Mouse (Mus musculus): Measurements from ENCODE around the gene Slamf8. TPM values are rescaled to one million over a fixed set of nuclear protein-coding genes. Genes with fewer than 3 reads are reported as not detected.

The Slamf8 gene
- polyA plus RNA-seq, 1 experiment = 0.08 TPM

GRCm38 (mm10) chr1:172552623-172553022 is 37.7 kb downstream of the Slamf8 start:
- no peak for TF ChIP-seq CTCF (IDR thresholded peaks at IDR 0.05; ENCODE audit: borderline replicate concordance, extremely low read depth, insufficient read depth, insufficient read length)
- TF ChIP-seq POLR2A (IDR thresholded peaks at IDR 0.05; ENCODE audit: borderline replicate concordance, extremely low read depth, insufficient read depth, insufficient read length, poor library complexity, severe bottlenecking) = no peak
- no peak for DNase-seq (ENCODE audit: low read depth)

DNA sequence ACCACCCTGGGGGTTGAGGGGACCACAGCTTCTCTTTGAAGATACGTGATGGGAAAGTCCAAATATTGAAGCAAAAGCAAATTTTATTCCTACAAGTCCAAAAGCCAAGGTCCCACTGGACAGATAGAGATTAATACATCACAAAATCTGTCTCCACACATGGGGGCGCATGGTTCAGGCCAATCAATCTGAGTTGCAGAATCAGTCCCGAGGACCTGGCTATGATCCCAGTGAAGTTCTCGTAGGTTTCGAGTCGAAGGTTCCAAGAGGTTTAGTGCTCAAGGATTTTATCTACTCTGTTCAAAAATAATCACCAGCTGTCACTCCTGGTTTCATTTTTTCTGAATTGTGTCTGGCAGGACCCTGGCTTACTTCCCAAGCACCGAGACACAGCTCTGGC is 39.4 kb downstream of the Slamf8 start:
- DNase-seq (ENCODE audit: low read depth) = peak; percentile 28
- no peak for TF ChIP-seq CTCF (IDR thresholded peaks at IDR 0.05; ENCODE audit: borderline replicate concordance, extremely low read depth, insufficient read depth, insufficient read length)
- no peak for TF ChIP-seq POLR2A (IDR thresholded peaks at IDR 0.05; ENCODE audit: borderline replicate concordance, extremely low read depth, insufficient read depth, insufficient read length, poor library complexity, severe bottlenecking)

DNA sequence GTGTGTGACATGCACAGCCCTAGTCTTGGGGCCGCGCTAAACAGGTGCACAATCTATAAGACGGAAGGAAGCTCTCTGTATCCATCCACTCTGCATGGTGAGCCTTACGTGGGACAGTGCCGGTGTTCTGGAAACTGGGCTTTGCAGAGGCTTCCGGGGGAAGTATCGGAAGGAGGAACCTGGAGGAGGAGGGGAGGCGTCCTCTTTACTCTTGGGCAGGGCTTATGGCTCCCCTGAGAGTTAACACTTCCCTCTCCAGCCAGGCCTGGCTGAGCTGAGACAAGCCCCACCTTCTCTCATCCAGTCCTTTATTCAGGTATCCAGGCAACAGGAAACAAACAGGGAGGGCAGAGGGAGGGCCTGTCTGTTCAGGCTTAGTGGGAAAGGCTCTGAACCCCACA is 39.8 kb downstream of the Slamf8 start:
- DNase-seq (ENCODE audit: low read depth) = peak; percentile 91
- TF ChIP-seq POLR2A (IDR thresholded peaks at IDR 0.05; ENCODE audit: borderline replicate concordance, extremely low read depth, insufficient read depth, insufficient read length, poor library complexity, severe bottlenecking) (no peak), CTCF (IDR thresholded peaks at IDR 0.05; ENCODE audit: borderline replicate concordance, extremely low read depth, insufficient read depth, insufficient read length) (no peak)

- TF ChIP-seq POLR2A (IDR thresholded peaks at IDR 0.05; ENCODE audit: borderline replicate concordance, extremely low read depth, insufficient read depth, insufficient read length, poor library complexity, severe bottlenecking) = no peak
- TF ChIP-seq CTCF (IDR thresholded peaks at IDR 0.05; ENCODE audit: borderline replicate concordance, extremely low read depth, insufficient read depth, insufficient read length) = no peak
- no peak for DNase-seq (ENCODE audit: low read depth)
These were observed 40.7 kb downstream of the Slamf8 start for GRCm38 (mm10) chr1:172549717-172550116.

- no peak for DNase-seq (ENCODE audit: low read depth)
- no peak for TF ChIP-seq POLR2A (IDR thresholded peaks at IDR 0.05; ENCODE audit: borderline replicate concordance, extremely low read depth, insufficient read depth, insufficient read length, poor library complexity, severe bottlenecking)
- no peak for TF ChIP-seq CTCF (IDR thresholded peaks at IDR 0.05; ENCODE audit: borderline replicate concordance, extremely low read depth, insufficient read depth, insufficient read length)
These were observed 41.1 kb downstream of the Slamf8 start for GRCm38 (mm10) chr1:172549314-172549713.

DNA sequence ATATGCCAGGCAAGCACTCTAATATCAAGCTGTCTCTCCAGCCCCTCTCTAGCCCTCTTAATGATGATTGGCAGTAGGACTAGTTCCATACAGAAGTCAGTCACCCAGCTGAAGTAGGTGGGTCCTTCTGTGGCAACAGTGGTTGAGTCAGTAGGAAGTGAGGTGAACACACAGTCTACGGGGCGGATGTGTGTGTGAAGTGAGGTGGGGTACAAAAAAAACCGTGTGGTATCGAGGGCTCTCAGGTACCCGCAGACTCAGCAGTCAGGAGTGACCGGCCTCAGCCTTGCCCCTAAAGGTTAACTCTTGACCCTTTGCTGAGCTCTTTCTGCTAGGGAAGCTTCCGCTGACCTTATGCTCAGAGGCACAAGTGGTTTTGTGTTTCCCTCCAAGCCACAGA is 41.9 kb downstream of the Slamf8 start:
- no peak for TF ChIP-seq POLR2A (IDR thresholded peaks at IDR 0.05; ENCODE audit: borderline replicate concordance, extremely low read depth, insufficient read depth, insufficient read length, poor library complexity, severe bottlenecking)
- TF ChIP-seq CTCF (IDR thresholded peaks at IDR 0.05; ENCODE audit: borderline replicate concordance, extremely low read depth, insufficient read depth, insufficient read length) = no peak
- DNase-seq (ENCODE audit: low read depth) = no peak

GRCm38 (mm10) chr1:172546062-172546461 is 44.3 kb downstream of the Slamf8 start:
- TF ChIP-seq CTCF (IDR thresholded peaks at IDR 0.05; ENCODE audit: borderline replicate concordance, extremely low read depth, insufficient read depth, insufficient read length) (no peak), POLR2A (IDR thresholded peaks at IDR 0.05; ENCODE audit: borderline replicate concordance, extremely low read depth, insufficient read depth, insufficient read length, poor library complexity, severe bottlenecking) (no peak)
- DNase-seq (ENCODE audit: low read depth) = no peak

GRCm38 (mm10) chr1:172540283-172540820 is 50.0 kb downstream of the Slamf8 start:
- no peak for TF ChIP-seq POLR2A (IDR thresholded peaks at IDR 0.05; ENCODE audit: borderline replicate concordance, extremely low read depth, insufficient read depth, insufficient read length, poor library complexity, severe bottlenecking)
- TF ChIP-seq CTCF (IDR thresholded peaks at IDR 0.05; ENCODE audit: borderline replicate concordance, extremely low read depth, insufficient read depth, insufficient read length) = no peak
- DNase-seq (ENCODE audit: low read depth) = peak; percentile 44

- peak; percentile 55 for DNase-seq (ENCODE audit: low read depth)
- TF ChIP-seq CTCF (IDR thresholded peaks at IDR 0.05; ENCODE audit: borderline replicate concordance, extremely low read depth, insufficient read depth, insufficient read length) = no peak
- TF ChIP-seq POLR2A (IDR thresholded peaks at IDR 0.05; ENCODE audit: borderline replicate concordance, extremely low read depth, insufficient read depth, insufficient read length, poor library complexity, severe bottlenecking) = no peak
These were observed 50.5 kb downstream of the Slamf8 start for GRCm38 (mm10) chr1:172539827-172540226.

- no peak for DNase-seq (ENCODE audit: low read depth)
- TF ChIP-seq POLR2A (IDR thresholded peaks at IDR 0.05; ENCODE audit: borderline replicate concordance, extremely low read depth, insufficient read depth, insufficient read length, poor library complexity, severe bottlenecking) (no peak), CTCF (IDR thresholded peaks at IDR 0.05; ENCODE audit: borderline replicate concordance, extremely low read depth, insufficient read depth, insufficient read length) (no peak)
These were observed 55.3 kb downstream of the Slamf8 start for GRCm38 (mm10) chr1:172535116-172535515.

DNA sequence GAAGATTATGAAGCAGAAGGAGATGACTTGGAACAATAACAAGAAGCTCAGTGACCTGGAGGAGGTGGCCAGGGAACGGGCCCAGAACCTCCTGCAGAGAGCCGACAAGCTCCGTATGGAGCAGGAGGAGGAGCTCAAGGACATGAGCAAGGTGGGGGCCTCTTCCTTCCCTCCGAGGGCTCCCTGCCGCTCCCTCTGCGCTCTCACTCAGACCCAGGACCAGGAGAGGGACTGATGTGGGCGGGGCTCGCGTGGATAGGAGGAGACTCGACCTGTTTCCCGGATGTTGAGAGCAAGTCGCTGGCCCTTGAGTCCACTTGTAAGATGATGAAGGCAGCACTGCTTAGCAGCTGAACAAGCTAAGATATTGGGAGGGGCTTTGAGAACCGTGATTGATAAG is 57.8 kb downstream of the Slamf8 start:
- TF ChIP-seq POLR2A (IDR thresholded peaks at IDR 0.05; ENCODE audit: borderline replicate concordance, extremely low read depth, insufficient read depth, insufficient read length, poor library complexity, severe bottlenecking) = no peak
- TF ChIP-seq CTCF (IDR thresholded peaks at IDR 0.05; ENCODE audit: borderline replicate concordance, extremely low read depth, insufficient read depth, insufficient read length) = no peak
- DNase-seq (ENCODE audit: low read depth) = peak; percentile 76

Other genes with a start within 250 kb of the Slamf8 start
- 3.2 and 5.9 TPM in 2 replicates for gene Kcnj10, start 249.4 kb downstream of the Slamf8 start, polyA plus RNA-seq (2012; rRNA removed)
- gene Pigm, start 214.0 kb downstream of the Slamf8 start, polyA plus RNA-seq (2012; rRNA removed) = 9.4 and 9.8 TPM in 2 replicates
- 0.16 and 0.18 TPM in 2 replicates for gene Slamf9, start 115.2 kb downstream of the Slamf8 start, polyA plus RNA-seq (2012; rRNA removed)
- 129 and 161 TPM in 2 replicates for gene Igsf9, start 108.8 kb downstream of the Slamf8 start, polyA plus RNA-seq (2012; rRNA removed)
- 37.3 and 44.7 TPM in 2 replicates for gene Tagln2, start 90.5 kb downstream of the Slamf8 start, polyA plus RNA-seq (2012; rRNA removed)
- gene Cfap45, start 69.8 kb downstream of the Slamf8 start, polyA plus RNA-seq (2012; rRNA removed) = 1.8 and 2.8 TPM in 2 replicates
- gene Vsig8, start 34.6 kb downstream of the Slamf8 start, polyA plus RNA-seq (2012; rRNA removed) = 0.19 and 0.21 TPM in 2 replicates
- 0.12 and 0.21 TPM in 2 replicates for gene Fcrl6, start 12.0 kb upstream of the Slamf8 start, polyA plus RNA-seq (2012; rRNA removed)
- 8.0 and 9.0 TPM in 2 replicates for gene Dusp23, start 42.4 kb upstream of the Slamf8 start, polyA plus RNA-seq (2012; rRNA removed)
- 0.04 TPM in 2 replicates for gene Crp, start 107.5 kb upstream of the Slamf8 start, polyA plus RNA-seq (2012; rRNA removed)

Measured in brain, embryonic 14.5 days (tissue).